Mouse (Mus musculus) induced T-regulatory cell, adult 2 months (primary cell): ENCODE results near the gene Fut2.

Experiments
- DNase-seq: peaks from one replicate; pipeline ENCODE4 v3.0.0-alpha.2; 2012; ENCODE audit warnings: low read depth

The Fut2 gene

DNA sequence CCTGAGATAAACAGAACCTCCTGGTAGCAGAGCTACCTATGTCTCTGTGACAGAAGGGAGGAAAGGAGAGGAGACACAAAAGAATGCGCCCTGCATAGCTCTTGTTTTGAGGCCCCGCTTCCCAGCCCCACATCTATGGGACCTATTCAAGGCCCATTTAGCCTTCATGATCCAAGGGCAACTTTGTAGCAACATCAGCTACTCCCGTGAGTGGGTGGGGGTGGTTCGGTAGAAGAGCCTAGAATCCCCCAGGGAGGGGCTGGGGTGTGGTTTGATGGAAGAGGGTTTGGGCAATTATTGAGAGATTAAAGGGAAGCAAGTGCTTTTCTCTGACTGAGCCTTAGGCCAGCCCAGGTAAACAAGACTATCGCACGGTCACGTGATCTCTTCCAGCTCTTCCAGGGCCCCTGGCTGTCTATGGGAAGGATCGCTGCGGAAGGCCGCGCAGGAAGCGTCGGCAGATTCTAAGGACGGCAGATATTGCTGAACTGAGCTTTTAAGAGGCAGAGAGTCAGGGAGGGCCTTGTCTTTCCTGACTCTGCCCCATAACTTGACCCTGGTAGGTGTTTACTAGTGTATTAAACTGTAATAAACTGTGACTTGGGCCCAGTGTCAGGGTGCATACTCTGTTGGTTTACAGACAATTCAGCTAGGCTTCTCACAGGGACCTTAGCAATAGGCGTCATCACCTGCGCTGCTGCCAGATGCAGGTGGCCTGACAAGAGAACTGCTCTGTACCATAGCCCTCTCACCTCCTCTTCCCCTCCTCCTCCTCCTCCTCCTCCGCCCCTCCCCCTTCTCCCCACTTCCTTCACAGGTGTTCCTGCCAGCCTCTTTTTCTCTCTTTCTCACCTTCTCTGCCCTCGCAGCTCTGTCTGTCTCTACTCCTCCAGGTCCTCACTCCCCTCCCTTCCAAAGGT is 67.0 kb downstream of the Fut2 start:
- no peak for DNase-seq
